Mouse (Mus musculus): ENCODE results near the gene Elmo1. TPM values are rescaled to one million over a fixed set of nuclear protein-coding genes. Genes with fewer than 3 reads are reported as not detected.

Elmo1 gene
- polyA plus RNA-seq, 1 experiment from 2014 or later, result 11.9 TPM

- Histone ChIP-seq H3K9me3 (replicated peaks; ENCODE audit: control insufficient read depth, low read length) (no peaks in the 10 kb centered on the region), H3K36me3 (ENCODE audit: control insufficient read depth, insufficient read depth, low read length) (no peaks in the 10 kb centered on the region), H3K27ac (ENCODE audit: low read length) (no peak overlapping the region), H3K27me3 (ENCODE audit: control insufficient read depth, insufficient read depth, low read length) (no peaks in the 10 kb centered on the region), H3K9ac (ENCODE audit: low read length) (no peak overlapping the region), H3K4me2 (ENCODE audit: low read depth, low read length) (no peak overlapping the region), H3K4me3 (replicated peaks; ENCODE audit: low read length) (no peak overlapping the region), H3K4me1 (ENCODE audit: control insufficient read depth, insufficient read depth, low read length) (no peaks in the 10 kb centered on the region)
- WGBS, result 55% methylated on average over 7 of the region's 7 CpGs
- no peak for ATAC-seq (ENCODE audit: insufficient read depth, low FRiP score)
These were observed 275.6 kb downstream of the Elmo1 start for GRCm38 (mm10) chr13:20365828-20366593.

GRCm38 (mm10) chr13:20370036-20370802 is 279.8 kb downstream of the Elmo1 start:
- no peak overlapping the region for H3K4me2 ChIP-seq (ENCODE audit: low read depth, low read length)
- no peak overlapping the region for H3K4me3 ChIP-seq (replicated peaks; ENCODE audit: low read length)
- ATAC-seq (ENCODE audit: insufficient read depth, low FRiP score), result no peak
- H3K9me3 ChIP-seq (replicated peaks; ENCODE audit: control insufficient read depth, low read length), result no peaks in the 10 kb centered on the region
- H3K4me1 ChIP-seq (ENCODE audit: control insufficient read depth, insufficient read depth, low read length), result no peaks in the 10 kb centered on the region
- WGBS, result 85% methylated on average over 5 of the region's 5 CpGs
- H3K36me3 ChIP-seq (ENCODE audit: control insufficient read depth, insufficient read depth, low read length), result no peaks in the 10 kb centered on the region
- H3K9ac ChIP-seq (ENCODE audit: low read length), result no peak overlapping the region
- no peak overlapping the region for H3K27ac ChIP-seq (ENCODE audit: low read length)
- no peaks in the 10 kb centered on the region for H3K27me3 ChIP-seq (ENCODE audit: control insufficient read depth, insufficient read depth, low read length)

GRCm38 (mm10) chr13:20371501-20371900 is 281.1 kb downstream of the Elmo1 start:
- Histone ChIP-seq H3K27me3 (ENCODE audit: control insufficient read depth, insufficient read depth, low read length) (no peaks in the 10 kb centered on the region), H3K9me3 (replicated peaks; ENCODE audit: control insufficient read depth, low read length) (no peaks in the 10 kb centered on the region), H3K4me3 (replicated peaks; ENCODE audit: low read length) (no peak overlapping the region), H3K4me1 (ENCODE audit: control insufficient read depth, insufficient read depth, low read length) (no peaks in the 10 kb centered on the region), H3K9ac (ENCODE audit: low read length) (no peak overlapping the region), H3K4me2 (ENCODE audit: low read depth, low read length) (no peak overlapping the region), H3K27ac (ENCODE audit: low read length) (no peak overlapping the region), H3K36me3 (ENCODE audit: control insufficient read depth, insufficient read depth, low read length) (no peaks in the 10 kb centered on the region)
- no peak for ATAC-seq (ENCODE audit: insufficient read depth, low FRiP score)
- 48% methylated on average over 6 of the region's 6 CpGs for WGBS

- no peaks in the 10 kb centered on the region for H3K27me3 ChIP-seq (ENCODE audit: control insufficient read depth, insufficient read depth, low read length)
- H3K9me3 ChIP-seq (replicated peaks; ENCODE audit: control insufficient read depth, low read length), result no peaks in the 10 kb centered on the region
- H3K9ac ChIP-seq (ENCODE audit: low read length), result no peak overlapping the region
- H3K4me2 ChIP-seq (ENCODE audit: low read depth, low read length), result no peak overlapping the region
- H3K27ac ChIP-seq (ENCODE audit: low read length), result no peak overlapping the region
- WGBS, result 44% methylated on average over 4 of the region's 4 CpGs
- no peak overlapping the region for H3K4me3 ChIP-seq (replicated peaks; ENCODE audit: low read length)
- H3K36me3 ChIP-seq (ENCODE audit: control insufficient read depth, insufficient read depth, low read length), result no peaks in the 10 kb centered on the region
- no peaks in the 10 kb centered on the region for H3K4me1 ChIP-seq (ENCODE audit: control insufficient read depth, insufficient read depth, low read length)
- no peak; the same call in 1 of the 2 replicates for ATAC-seq (ENCODE audit: insufficient read depth, low FRiP score)
These were observed 281.9 kb downstream of the Elmo1 start for GRCm38 (mm10) chr13:20372335-20372734.

GRCm38 (mm10) chr13:20378869-20379268 is 288.5 kb downstream of the Elmo1 start:
- no peak for ATAC-seq (ENCODE audit: insufficient read depth, low FRiP score)
- H3K4me1 ChIP-seq (ENCODE audit: control insufficient read depth, insufficient read depth, low read length), result no peaks in the 10 kb centered on the region

GRCm38 (mm10) chr13:20383875-20384274 is 293.5 kb downstream of the Elmo1 start:
- Histone ChIP-seq H3K9ac (ENCODE audit: low read length) (no peak overlapping the region), H3K27ac (ENCODE audit: low read length) (no peak overlapping the region), H3K36me3 (ENCODE audit: control insufficient read depth, insufficient read depth, low read length) (no peaks in the 10 kb centered on the region), H3K9me3 (replicated peaks; ENCODE audit: control insufficient read depth, low read length) (no peaks in the 10 kb centered on the region), H3K4me1 (ENCODE audit: control insufficient read depth, insufficient read depth, low read length) (no peaks in the 10 kb centered on the region), H3K4me2 (ENCODE audit: low read depth, low read length) (no peak overlapping the region), H3K27me3 (ENCODE audit: control insufficient read depth, insufficient read depth, low read length) (no peaks in the 10 kb centered on the region), H3K4me3 (replicated peaks; ENCODE audit: low read length) (no peak overlapping the region)
- 62% methylated on average over 1 of the region's 1 CpGs for WGBS
- ATAC-seq (ENCODE audit: insufficient read depth, low FRiP score), result no peak

More at GRCm38 (mm10) chr13:20378869-20379268, 288.5 kb downstream of the Elmo1 start:
- Histone ChIP-seq H3K9me3 (replicated peaks; ENCODE audit: control insufficient read depth, low read length) (no peaks in the 10 kb centered on the region), H3K9ac (ENCODE audit: low read length) (no peak overlapping the region), H3K36me3 (ENCODE audit: control insufficient read depth, insufficient read depth, low read length) (no peaks in the 10 kb centered on the region), H3K4me2 (ENCODE audit: low read depth, low read length) (no peak overlapping the region), H3K4me3 (replicated peaks; ENCODE audit: low read length) (no peak overlapping the region), H3K27me3 (ENCODE audit: control insufficient read depth, insufficient read depth, low read length) (no peaks in the 10 kb centered on the region), H3K27ac (ENCODE audit: low read length) (no peak overlapping the region)
- 75% methylated on average over 8 of the region's 8 CpGs for WGBS

GRCm38 (mm10) chr13:20384846-20385245 is 294.4 kb downstream of the Elmo1 start:
- Histone ChIP-seq H3K4me1 (ENCODE audit: control insufficient read depth, insufficient read depth, low read length) (no peaks in the 10 kb centered on the region), H3K4me2 (ENCODE audit: low read depth, low read length) (no peak overlapping the region), H3K4me3 (replicated peaks; ENCODE audit: low read length) (no peak overlapping the region), H3K9ac (ENCODE audit: low read length) (no peak overlapping the region), H3K27ac (ENCODE audit: low read length) (no peak overlapping the region), H3K9me3 (replicated peaks; ENCODE audit: control insufficient read depth, low read length) (no peaks in the 10 kb centered on the region), H3K36me3 (ENCODE audit: control insufficient read depth, insufficient read depth, low read length) (no peaks in the 10 kb centered on the region), H3K27me3 (ENCODE audit: control insufficient read depth, insufficient read depth, low read length) (no peaks in the 10 kb centered on the region)
- WGBS, result 93% methylated on average over 2 of the region's 2 CpGs
- ATAC-seq (ENCODE audit: insufficient read depth, low FRiP score), result no peak

- H3K9me3 ChIP-seq (replicated peaks; ENCODE audit: control insufficient read depth, low read length), result no peaks in the 10 kb centered on the region
- no peaks in the 10 kb centered on the region for H3K4me1 ChIP-seq (ENCODE audit: control insufficient read depth, insufficient read depth, low read length)
- 72% methylated on average over 2 of the region's 2 CpGs for WGBS
- H3K36me3 ChIP-seq (ENCODE audit: control insufficient read depth, insufficient read depth, low read length), result no peaks in the 10 kb centered on the region
- no peak overlapping the region for H3K4me3 ChIP-seq (replicated peaks; ENCODE audit: low read length)
- no peak for ATAC-seq (ENCODE audit: insufficient read depth, low FRiP score)
- H3K9ac ChIP-seq (ENCODE audit: low read length), result no peak overlapping the region
- no peak overlapping the region for H3K27ac ChIP-seq (ENCODE audit: low read length)
- no peak overlapping the region for H3K4me2 ChIP-seq (ENCODE audit: low read depth, low read length)
- H3K27me3 ChIP-seq (ENCODE audit: control insufficient read depth, insufficient read depth, low read length), result no peaks in the 10 kb centered on the region
These were observed 295.0 kb downstream of the Elmo1 start for GRCm38 (mm10) chr13:20385423-20385822.

- H3K4me3 ChIP-seq (replicated peaks; ENCODE audit: low read length), result no peak overlapping the region
- H3K9ac ChIP-seq (ENCODE audit: low read length), result no peak overlapping the region
- no peak overlapping the region for H3K27ac ChIP-seq (ENCODE audit: low read length)
- H3K27me3 ChIP-seq (ENCODE audit: control insufficient read depth, insufficient read depth, low read length), result no peaks in the 10 kb centered on the region
- no peaks in the 10 kb centered on the region for H3K4me1 ChIP-seq (ENCODE audit: control insufficient read depth, insufficient read depth, low read length)
- no peaks in the 10 kb centered on the region for H3K36me3 ChIP-seq (ENCODE audit: control insufficient read depth, insufficient read depth, low read length)
- H3K4me2 ChIP-seq (ENCODE audit: low read depth, low read length), result no peak overlapping the region
- H3K9me3 ChIP-seq (replicated peaks; ENCODE audit: control insufficient read depth, low read length), result no peaks in the 10 kb centered on the region
- ATAC-seq (ENCODE audit: insufficient read depth, low FRiP score), result no peak
- WGBS, result 81% methylated on average over 4 of the region's 4 CpGs
These were observed 296.2 kb downstream of the Elmo1 start for GRCm38 (mm10) chr13:20386462-20387141.
